Mouse (Mus musculus) brain, embryonic 18.5 days (tissue): ENCODE measurements around the gene Rcbtb1.
"Not testable (repeated sequence)": the region's sequence is repeated elsewhere in the genome, so short reads cannot be mapped to it uniquely, and the experiment has no call there.

Source experiments
- DNase-seq: peaks from one replicate; pipeline ENCODE4 v3.0.0-alpha.2; 2012; ENCODE audit warnings: low read depth, low spot score

The Rcbtb1 gene

GRCm38 (mm10) chr14:59274961-59275360, 74.0 kb downstream of the Rcbtb1 start:
- not testable (repeated sequence) for DNase-seq
